9 mouse cellular contexts compared by ENCODE assay signal in the genomic region with DNA sequence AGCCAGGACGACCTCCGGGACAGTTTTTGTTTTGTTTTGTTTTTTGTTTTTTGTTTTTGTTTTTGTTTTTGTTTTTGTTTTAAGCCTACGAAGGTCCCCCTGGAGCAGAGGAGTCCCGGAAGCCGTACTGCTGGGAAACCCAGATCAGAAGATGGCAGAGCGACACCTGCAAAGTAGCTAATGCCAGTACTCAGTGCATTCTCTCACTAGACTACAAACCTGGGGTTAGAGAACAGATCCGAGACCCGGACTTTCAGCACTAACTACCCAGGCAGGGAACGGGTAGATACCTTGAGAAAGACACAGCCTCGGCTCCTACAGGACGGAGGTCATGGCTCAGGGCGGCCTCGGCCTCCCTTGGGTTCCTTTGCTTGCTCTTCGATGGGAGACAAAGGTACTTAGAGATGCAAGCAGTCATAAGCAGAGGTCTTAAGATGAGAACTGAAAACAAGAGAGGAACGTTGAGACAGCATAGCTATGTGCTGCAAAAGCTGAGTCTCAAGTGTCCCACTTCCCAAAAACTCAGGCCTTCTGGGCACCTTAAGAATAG. TPM values are rescaled to one million over a fixed set of nuclear protein-coding genes. Genes with fewer than 3 reads are reported as not detected.
DNase-seq lines count a peak whose midpoint lies in the region; ATAC-seq and TF ChIP-seq lines count a peak whose summit lies in the region.
"Had no signal": no experiment of that assay in that cellular context is flagged by ENCODE, and none has a peak within 500 bp of the region (broad histone marks: within the 10 kb centered on the region; RNA-seq: fewer than 3 reads in every experiment).

No protein-coding gene starts in this region.

- peak overlapping the region; percentile 98 for H3K4me2 ChIP-seq in heart, postnatal 0 days (ENCODE audit: low read depth, low read length)
- H3K4me2 ChIP-seq in hindbrain, embryonic 13.5 days: peak overlapping the region; percentile 88
- H3K4me2 ChIP-seq in midbrain, embryonic 12.5 days (replicated peaks): peak overlapping the region; percentile 97

- no peak for TF ChIP-seq CTCF in heart, postnatal 0 days (IDR thresholded peaks at IDR 0.05; ENCODE audit: low read depth)
- TF ChIP-seq CTCF in heart, adult 2 months (IDR thresholded peaks at IDR 0.05): no peak

- H3K27ac ChIP-seq in heart, postnatal 0 days (ENCODE audit: low read depth): no peak overlapping the region
- no peak overlapping the region for H3K27ac ChIP-seq in heart, adult 2 months
- no peak overlapping the region for H3K27ac ChIP-seq in hindbrain, embryonic 13.5 days
- no peak overlapping the region for H3K27ac ChIP-seq in midbrain, embryonic 12.5 days (replicated peaks)

- peaks cover 22% of the 10 kb centered on the region for H3K27me3 ChIP-seq in heart, postnatal 0 days (ENCODE audit: control insufficient read depth, insufficient read depth, low read length)
- H3K27me3 ChIP-seq in heart, adult 2 months (ENCODE audit: control insufficient read depth, insufficient read depth, low read length): peaks cover 2% of the 10 kb centered on the region; the same call in 1 of the 2 replicates
- peaks cover 60% of the 10 kb centered on the region for H3K27me3 ChIP-seq in hindbrain, embryonic 13.5 days
- H3K27me3 ChIP-seq in midbrain, embryonic 12.5 days: peaks cover 60% of the 10 kb centered on the region

- 27% methylated on average over 15 of the region's 15 CpGs for WGBS in heart, postnatal 0 days
- 33% methylated on average over 15 of the region's 15 CpGs for WGBS in heart, adult 2 months
- WGBS in hindbrain, embryonic 13.5 days: 18% methylated on average over 15 of the region's 15 CpGs
- WGBS in midbrain, embryonic 12.5 days: 14% methylated on average over 15 of the region's 15 CpGs

- TF ChIP-seq EP300 in heart, postnatal 0 days (IDR thresholded peaks at IDR 0.05; ENCODE audit: low read depth): no peak
- TF ChIP-seq EP300 in heart, adult 2 months (IDR thresholded peaks at IDR 0.05; ENCODE audit: insufficient read depth, low read depth, low read length): no peak

- no peaks in the 10 kb centered on the region for H3K36me3 ChIP-seq in heart, postnatal 0 days (replicated peaks; ENCODE audit: control insufficient read depth, insufficient read depth, low read length)
- H3K36me3 ChIP-seq in heart, adult 2 months (ENCODE audit: control insufficient read depth, insufficient read depth, low read length): no peaks in the 10 kb centered on the region
- no peaks in the 10 kb centered on the region for H3K36me3 ChIP-seq in hindbrain, embryonic 13.5 days
- H3K36me3 ChIP-seq in midbrain, embryonic 12.5 days: no peaks in the 10 kb centered on the region

- ATAC-seq in heart, postnatal 0 days (ENCODE audit: insufficient read depth, low read depth): peak; percentile 9; the same call in 1 of the 2 replicates
- ATAC-seq in hindbrain, embryonic 13.5 days (ENCODE audit: low FRiP score): no peak
- ATAC-seq in midbrain, embryonic 12.5 days (ENCODE audit: low FRiP score, low read depth): no peak

- H3K79me2 ChIP-seq in heart, adult 2 months (replicated peaks; ENCODE audit: control insufficient read depth, insufficient read depth, low read length): no peaks in the 10 kb centered on the region

- intact Hi-C loops in heart, adult 2 months (cut with DNase I): loop anchor here (1.0 to 5.0 kb wide), 3 partner anchors 673 to 1118 kb away; no protein-coding TSS in a partner anchor

- no peak overlapping the region for H3K9ac ChIP-seq in heart, postnatal 0 days (replicated peaks; ENCODE audit: low read depth, low read length)
- H3K9ac ChIP-seq in heart, adult 2 months (ENCODE audit: low read depth, low read length): no peak overlapping the region
- H3K9ac ChIP-seq in hindbrain, embryonic 13.5 days: peak overlapping the region; percentile 3; the same call in 1 of the 2 replicates
- 0 out of 2 replicates have a peak overlapping the region, but pooled peaks have one; percentile 55 for H3K9ac ChIP-seq in midbrain, embryonic 12.5 days (replicated peaks)

- DNase-seq in heart, postnatal 0 days (ENCODE audit: low spot score): no peak
- no peak for DNase-seq in heart, adult 2 months
- DNase-seq in ZHBTc4 (ENCODE audit: low read depth, low spot score): peak; percentile 35
- DNase-seq in thymus, postnatal 4 days: no peak
- no peak for DNase-seq in cerebellum, adult 9-11 months
- no peak for DNase-seq in layer of hippocampus, postnatal 14 days (ENCODE audit: low spot score in 2 of 2)

- peaks cover 9% of the 10 kb centered on the region; the same call in 1 of the 2 replicates for H3K4me1 ChIP-seq in heart, postnatal 0 days (ENCODE audit: control insufficient read depth, insufficient read depth)
- H3K4me1 ChIP-seq in heart, adult 2 months (ENCODE audit: control insufficient read depth, insufficient read depth, low read length): no peaks in the 10 kb centered on the region
- H3K4me1 ChIP-seq in hindbrain, embryonic 13.5 days (replicated peaks): peaks cover 21% of the 10 kb centered on the region
- H3K4me1 ChIP-seq in midbrain, embryonic 12.5 days: peaks cover 34% of the 10 kb centered on the region

- H3K4me3 ChIP-seq in heart, postnatal 0 days (ENCODE audit: low read depth, low read length): peak overlapping the region; percentile 57
- no peak overlapping the region for H3K4me3 ChIP-seq in heart, adult 2 months
- peak overlapping the region; percentile 48 for H3K4me3 ChIP-seq in hindbrain, embryonic 13.5 days
- H3K4me3 ChIP-seq in midbrain, embryonic 12.5 days: peak overlapping the region; percentile 53

- H3K9me3 ChIP-seq in heart, postnatal 0 days (replicated peaks; ENCODE audit: control insufficient read depth, low read length): no peaks in the 10 kb centered on the region
- no peaks in the 10 kb centered on the region for H3K9me3 ChIP-seq in hindbrain, embryonic 13.5 days
- H3K9me3 ChIP-seq in midbrain, embryonic 12.5 days: no peaks in the 10 kb centered on the region

- no peak for TF ChIP-seq POLR2A in heart, adult 2 months (IDR thresholded peaks at IDR 0.05; ENCODE audit: insufficient read depth, low read depth, low read length)

RNA-seq across cellular contexts. Expression of gene 1110004F10Rik, which starts 1.3 kb away (rescaled TPM):
- 66.5 and 87.7 TPM in 2 replicates for total RNA-seq in heart, postnatal 0 days (2014; rRNA removed; ENCODE audit: low replicate concordance)
- polyA plus RNA-seq in heart, postnatal 0 days (2015; fragmentation: Nextera tagmentation; extraction: Ambion mirVana): 150 and 152 TPM in 2 replicates
- 10 to 100 TPM; 51.3 to 54.0 TPM for total RNA-seq in heart, adult 2 months (2021)
- polyA plus RNA-seq in heart, adult 2 months (2012; rRNA removed): 38.9 and 56.0 TPM in 2 replicates
- 311 and 322 TPM in 2 replicates for polyA plus RNA-seq in hindbrain, embryonic 13.5 days (2015; fragmentation: Nextera tagmentation; extraction: Ambion mirVana)
- polyA plus RNA-seq in midbrain, embryonic 12.5 days (2016; fragmentation: Nextera tagmentation; extraction: Ambion mirVana): 319 and 321 TPM in 2 replicates
- total RNA-seq in layer of hippocampus, postnatal 14 days (2021): 100 to 1,000 TPM; 116 to 117 TPM

RNA-seq across cellular contexts. Expression of gene Sox6, which starts 1.9 kb away (rescaled TPM):
- 30.8 and 68.5 TPM in 2 replicates for total RNA-seq in heart, postnatal 0 days (2014; rRNA removed; ENCODE audit: low replicate concordance)
- 23.4 and 25.4 TPM in 2 replicates for polyA plus RNA-seq in heart, postnatal 0 days (2015; fragmentation: Nextera tagmentation; extraction: Ambion mirVana)
- 10 to 100 TPM; 26.4 to 33.4 TPM for total RNA-seq in heart, adult 2 months (2021)
- 11.8 and 18.4 TPM in 2 replicates for polyA plus RNA-seq in heart, adult 2 months (2012; rRNA removed)
- 39.7 and 42.1 TPM in 2 replicates for polyA plus RNA-seq in hindbrain, embryonic 13.5 days (2015; fragmentation: Nextera tagmentation; extraction: Ambion mirVana)
- polyA plus RNA-seq in midbrain, embryonic 12.5 days (2016; fragmentation: Nextera tagmentation; extraction: Ambion mirVana): 63.2 and 65.7 TPM in 2 replicates
- 10 to 100 TPM; 38.8 to 39.1 TPM for total RNA-seq in layer of hippocampus, postnatal 14 days (2021)

RNA-seq across cellular contexts. Expression of gene Gm4353, which starts 43.9 kb away (rescaled TPM):
- 0.12 and 0.19 TPM in 2 replicates for total RNA-seq in heart, postnatal 0 days (2014; rRNA removed; ENCODE audit: low replicate concordance)
- 0.16 and 0.25 TPM in 2 replicates for polyA plus RNA-seq in heart, postnatal 0 days (2015; fragmentation: Nextera tagmentation; extraction: Ambion mirVana)
- 1 to 10 TPM; 1.3 to 1.7 TPM for total RNA-seq in heart, adult 2 months (2021)
- 0.51 and 0.82 TPM in 2 replicates for polyA plus RNA-seq in heart, adult 2 months (2012; rRNA removed)
- 0.60 and 1.2 TPM in 2 replicates for polyA plus RNA-seq in hindbrain, embryonic 13.5 days (2015; fragmentation: Nextera tagmentation; extraction: Ambion mirVana)
- polyA plus RNA-seq in midbrain, embryonic 12.5 days (2016; fragmentation: Nextera tagmentation; extraction: Ambion mirVana): 0.68 and 0.98 TPM in 2 replicates
- total RNA-seq in layer of hippocampus, postnatal 14 days (2021): 1 to 10 TPM; 2.9 to 4.3 TPM
- total RNA-seq: neutrophil, adult 5-6 weeks had no signal

Comparison
In these comparisons a context has a peak if more than half of its experiments do, and no peak if none do; other contexts are left out.
1. H3K9ac ChIP-seq: peak in hindbrain, embryonic 13.5 days (single experiment) and midbrain, embryonic 12.5 days (single experiment); none in heart, postnatal 0 days (single experiment) and heart, adult 2 months (single experiment).
2. Peak in every context shown above with its lines, with median percentiles within 50 percentile points of each other: H3K4me2 ChIP-seq.